Mouse (Mus musculus) spleen, adult 2 months (tissue): ENCODE measurements around the gene Ago1.

ENCODE experiments used
- CTCF ChIP-seq: fragments of 200-500 bp; IDR thresholded peaks from 2 replicates; pipeline ENCODE4 v1.5.1; 2011; ENCODE audit warnings: mild to moderate bottlenecking, inconsistent platforms; ENCODE audit not compliant: insufficient read depth, insufficient read length, insufficient replicate concordance; ENCODE audit errors: extremely low read depth
- POLR2A ChIP-seq: fragments of 200-500 bp; IDR thresholded peaks from 2 replicates; pipeline ENCODE4 v1.6.1; 2011; ENCODE audit warnings: low read depth, low read length, inconsistent platforms

DNA sequence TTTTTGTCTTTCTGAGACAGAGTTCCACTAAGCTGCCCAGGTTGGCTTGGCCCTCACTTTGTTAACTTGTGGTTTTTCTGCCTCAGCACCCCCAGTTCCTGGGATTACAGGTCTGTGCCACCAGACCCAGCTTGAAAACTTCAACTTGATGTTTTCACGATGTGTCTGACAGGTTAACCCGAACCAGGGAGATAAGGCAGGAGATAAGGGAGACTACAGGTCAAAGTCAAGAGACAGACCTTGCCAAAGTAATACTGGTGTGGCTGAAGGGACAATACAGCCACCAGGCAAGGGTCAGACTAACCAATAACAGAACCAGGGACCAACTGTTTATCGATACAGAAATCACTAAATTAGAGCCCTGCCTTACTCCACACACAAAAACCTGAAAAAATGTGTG lies 11.9 kb upstream of the Ago1 start:
- no peak for TF ChIP-seq CTCF
- no peak for TF ChIP-seq POLR2A
